Mouse (Mus musculus): ENCODE data around the gene Hepacam2.
A peak's percentile ranks its signal among the peaks of the same experiment; 100 is the strongest.
"Not testable (repeated sequence)": the region's sequence is repeated elsewhere in the genome, so short reads cannot be mapped to it uniquely, and the experiment has no call there.

Gene Hepacam2

GRCm38 (mm10) chr6:3498162-3498848 lies at the start of gene Hepacam2, which contains the start of gene Vps50:
TSS of gene Hepacam2 (minus strand) at chr6:3498298.
TSS of gene Vps50 (plus strand) at chr6:3498382.
- DNase-seq, result peak; percentile 70 to 78

DNA sequence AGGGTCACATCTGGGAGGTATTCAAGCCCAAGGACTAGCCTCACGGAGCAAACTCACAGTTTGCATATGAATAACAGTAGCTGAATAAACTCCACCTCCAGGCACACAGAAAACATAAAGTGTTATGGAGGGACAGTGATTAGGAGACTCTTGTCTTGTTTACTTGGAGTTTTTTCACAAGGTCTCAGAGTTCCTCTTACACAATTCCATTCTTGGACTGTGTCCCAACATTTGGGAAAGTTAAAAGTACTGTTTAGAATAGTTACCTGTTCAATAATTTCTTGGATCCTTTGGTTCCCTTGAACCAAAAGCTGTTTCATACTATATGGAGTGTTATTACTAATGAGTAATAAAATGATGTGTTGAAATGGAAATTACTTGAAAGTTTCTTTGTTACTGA lies 46.9 kb upstream of the Hepacam2 start:
- no peak for DNase-seq

DNA sequence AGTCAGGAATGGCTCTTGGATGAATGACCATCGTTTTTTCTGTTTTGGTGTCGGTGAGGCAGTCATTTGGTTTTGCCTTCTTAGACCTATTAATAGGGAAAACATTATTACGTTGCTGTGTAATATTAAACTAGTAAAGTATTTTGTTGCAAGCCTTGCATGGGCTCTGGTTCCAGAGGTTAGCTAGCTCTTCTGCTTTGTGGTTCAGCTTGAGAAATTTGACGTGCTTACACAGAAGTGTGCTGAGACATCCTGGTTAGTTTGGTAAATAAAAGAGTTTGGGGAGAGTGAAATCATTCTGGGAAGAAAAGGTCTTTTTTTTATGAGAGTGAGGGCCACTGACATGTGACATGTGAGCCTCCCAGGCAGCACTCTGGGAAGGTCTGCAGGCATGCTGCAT lies 45.8 kb upstream of the Hepacam2 start:
- DNase-seq, result no peak

GRCm38 (mm10) chr6:3539470-3539869 lies 41.4 kb upstream of the Hepacam2 start:
- DNase-seq, result no peak

- DNase-seq, result no peak
These were observed 38.0 kb upstream of the Hepacam2 start for GRCm38 (mm10) chr6:3536048-3536447.

DNA sequence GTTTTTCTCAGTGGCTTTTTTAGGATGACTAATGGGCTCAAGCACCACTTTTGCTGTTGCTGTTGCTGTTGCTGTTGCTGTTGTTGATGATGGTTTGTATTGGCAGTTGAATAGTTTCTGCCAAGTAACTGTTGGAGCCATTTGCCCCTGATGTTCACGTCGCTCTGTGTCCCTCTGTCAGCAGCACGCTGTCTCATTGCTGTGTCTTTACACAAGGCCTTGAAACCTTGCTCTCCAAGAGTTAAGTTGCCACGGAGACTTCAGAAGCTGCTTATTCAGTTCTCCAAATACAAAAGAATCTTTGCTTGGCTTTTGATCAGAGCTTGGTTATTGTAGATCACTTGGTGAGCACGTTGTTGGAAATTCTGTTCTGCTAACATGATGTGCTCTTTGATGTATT lies 33.3 kb upstream of the Hepacam2 start:
- no peak for DNase-seq

- DNase-seq, result no peak
These were observed 30.1 kb upstream of the Hepacam2 start for GRCm38 (mm10) chr6:3528198-3528597.

DNA sequence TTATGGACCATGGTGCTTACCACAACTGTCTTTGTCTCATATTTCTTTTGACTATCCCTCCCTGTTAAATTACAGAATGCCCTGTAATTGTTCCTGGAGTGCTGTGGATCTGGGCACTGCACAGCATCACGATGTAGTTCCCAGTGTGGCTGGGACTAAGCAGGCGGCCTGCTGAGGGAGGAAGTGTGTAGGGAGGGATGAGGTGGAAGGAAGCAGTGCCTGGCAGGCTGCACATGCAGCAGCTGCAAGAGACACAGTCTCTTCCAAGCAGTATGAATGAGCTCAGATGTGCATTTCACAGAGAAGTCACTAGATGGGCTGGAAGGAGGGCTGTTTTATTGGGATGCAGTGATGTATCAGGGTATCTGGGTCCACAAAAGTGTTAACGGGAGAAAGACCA lies 14.5 kb upstream of the Hepacam2 start:
- DNase-seq, result no peak

DNA sequence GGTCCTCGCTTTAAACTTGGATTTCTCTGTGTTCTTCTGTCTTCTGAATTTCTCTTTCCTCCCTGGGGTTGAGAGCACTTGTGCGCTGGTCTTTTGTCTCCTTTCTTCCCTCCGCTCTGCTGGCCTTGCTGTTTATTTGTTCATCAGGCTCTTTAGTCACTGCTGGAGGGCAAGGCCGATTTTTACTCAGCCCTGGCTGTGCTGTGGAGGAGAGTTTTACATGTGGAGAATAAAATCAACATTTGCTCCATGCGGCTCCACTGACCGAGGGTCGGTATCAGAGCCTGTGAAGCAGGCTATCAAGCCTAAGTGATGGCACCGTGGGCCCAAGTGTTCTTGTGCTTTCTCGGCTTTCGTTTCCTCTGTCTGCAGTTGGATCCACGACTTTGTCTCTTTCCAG lies 13.5 kb upstream of the Hepacam2 start:
- DNase-seq, result no peak

- DNase-seq, result no peak
These were observed 13.0 kb upstream of the Hepacam2 start for GRCm38 (mm10) chr6:3511116-3511515.

DNA sequence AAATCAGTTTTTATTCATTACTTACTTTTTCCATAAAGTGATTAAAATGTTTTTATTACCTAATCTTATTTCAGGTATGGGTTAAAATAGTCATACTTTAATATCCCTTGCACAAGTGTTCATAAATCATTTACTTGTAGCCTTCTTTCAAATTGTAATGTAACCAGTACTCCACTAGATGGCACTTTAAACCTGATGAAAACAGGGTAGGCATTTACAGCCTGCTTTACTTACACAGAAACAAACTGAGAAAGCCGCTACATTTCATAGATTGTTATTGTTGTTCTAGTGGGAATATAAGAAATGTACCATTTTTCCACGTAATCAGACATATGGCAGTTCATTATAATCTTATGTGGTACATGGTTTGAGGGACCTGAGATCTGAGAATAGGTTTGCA lies 11.7 kb upstream of the Hepacam2 start:
- DNase-seq, result no peak

GRCm38 (mm10) chr6:3508151-3508550 lies 10.1 kb upstream of the Hepacam2 start:
- DNase-seq, result not testable (repeated sequence)

- no peak for DNase-seq
These were observed 9.0 kb upstream of the Hepacam2 start for GRCm38 (mm10) chr6:3507078-3507477.

DNA sequence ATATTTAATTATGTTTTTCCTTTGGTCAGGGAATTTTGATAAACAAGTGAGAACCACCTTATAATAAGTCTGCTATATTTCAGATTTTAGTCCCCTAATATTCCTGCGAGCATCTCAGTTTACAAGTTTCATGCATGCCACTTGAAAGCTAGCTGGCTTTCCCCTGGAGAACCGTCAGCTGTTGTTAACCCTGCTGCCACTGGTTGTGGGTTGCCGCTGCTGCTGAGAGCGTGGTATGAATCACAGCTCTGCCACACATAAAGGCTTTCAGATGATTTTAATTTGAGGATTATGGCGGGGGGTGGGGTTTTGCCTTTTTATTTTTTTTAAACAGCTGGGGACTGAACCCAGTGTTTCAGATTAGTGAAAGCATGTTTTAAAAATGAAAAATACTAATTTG lies 7.2 kb upstream of the Hepacam2 start:
- DNase-seq, result no peak

DNA sequence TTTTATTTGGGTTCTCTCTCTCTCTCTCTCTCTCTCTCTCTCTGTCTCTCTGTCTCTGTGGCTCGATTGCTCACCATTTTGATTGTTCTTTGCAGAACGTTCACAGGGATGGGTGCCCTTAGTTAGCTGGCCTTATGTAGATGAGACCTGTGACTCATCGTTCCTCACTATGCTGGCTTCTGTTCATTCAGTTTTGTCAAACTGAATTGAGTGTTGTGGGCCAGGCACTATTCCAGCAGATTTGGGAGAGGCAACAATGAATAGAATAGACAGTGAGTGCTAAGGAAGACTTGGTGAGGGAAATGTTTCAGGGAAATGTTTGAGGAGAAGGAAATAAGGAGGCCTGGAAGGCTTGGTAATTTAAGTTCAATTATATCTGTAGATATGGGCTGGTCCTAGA lies 2.2 kb upstream of the Hepacam2 start:
- no peak for DNase-seq

GRCm38 (mm10) chr6:3496210-3496609 lies 1.9 kb downstream of the Hepacam2 start:
- no peak for DNase-seq

GRCm38 (mm10) chr6:3494285-3494684 lies 3.8 kb downstream of the Hepacam2 start:
- DNase-seq, result no peak

- no peak for DNase-seq
These were observed 10.7 kb downstream of the Hepacam2 start for GRCm38 (mm10) chr6:3487355-3487754.

- no peak for DNase-seq
These were observed 13.0 kb downstream of the Hepacam2 start for GRCm38 (mm10) chr6:3485133-3485532.

DNA sequence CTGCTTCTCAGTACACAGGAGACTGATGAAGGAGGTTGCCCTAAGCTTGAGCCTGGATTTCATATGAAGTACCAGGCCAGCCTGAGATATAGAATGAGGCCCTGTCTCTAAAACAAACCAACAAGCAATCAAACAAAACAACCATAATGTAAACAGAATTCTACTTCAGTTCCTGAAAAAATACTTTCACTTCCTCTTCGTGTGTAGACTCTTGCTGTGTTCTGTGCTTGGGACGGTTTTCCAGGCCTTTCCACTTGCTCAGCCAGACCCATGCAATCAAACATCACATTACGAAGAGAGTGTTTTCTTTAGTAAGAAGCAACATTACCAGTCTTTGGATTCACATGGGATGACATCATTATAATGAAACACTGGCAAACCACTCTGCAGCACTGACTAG lies 16.4 kb downstream of the Hepacam2 start:
- DNase-seq, result no peak

DNA sequence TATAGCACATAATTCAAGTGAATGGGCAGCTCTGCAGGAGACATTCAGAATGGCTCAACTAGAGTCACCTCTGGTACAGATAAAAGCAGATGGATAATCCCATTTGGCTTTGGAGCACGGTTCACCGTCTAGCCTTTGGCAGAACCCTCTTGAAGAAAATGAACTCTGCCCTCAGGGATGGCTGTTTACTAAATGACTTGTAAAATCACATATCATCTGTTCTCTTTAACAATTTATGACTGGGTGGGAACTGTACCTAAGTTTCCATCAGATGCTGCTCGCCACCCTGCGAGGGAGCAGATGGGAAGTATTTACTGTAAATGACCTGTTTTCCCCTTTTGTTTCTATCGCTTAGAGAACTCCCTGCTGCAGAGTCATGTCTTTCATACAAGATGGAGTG lies 18.2 kb downstream of the Hepacam2 start:
- DNase-seq, result no peak

- DNase-seq, result no peak
These were observed 21.8 kb downstream of the Hepacam2 start for GRCm38 (mm10) chr6:3476299-3476698.

DNA sequence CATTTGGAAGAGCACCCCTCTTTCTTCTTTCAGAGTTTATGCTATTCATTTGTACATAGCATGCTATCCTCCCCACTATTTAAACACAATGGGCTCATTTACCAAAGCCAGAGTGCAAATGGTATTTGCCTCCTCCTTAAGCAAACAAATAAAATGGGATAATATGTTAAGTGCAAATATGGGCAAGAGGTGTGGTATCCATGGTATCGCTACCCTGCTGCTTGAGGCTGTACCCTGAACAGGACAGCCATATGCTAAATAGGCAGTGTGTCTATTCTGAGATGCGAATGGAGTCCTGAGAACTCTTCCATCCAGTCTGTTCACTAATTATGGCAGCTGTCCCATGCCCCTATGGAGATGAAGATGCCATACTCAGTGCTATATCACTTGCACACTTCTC lies 27.4 kb downstream of the Hepacam2 start:
- DNase-seq, result no peak

GRCm38 (mm10) chr6:3468627-3469026 lies 29.5 kb downstream of the Hepacam2 start:
- no peak for DNase-seq

GRCm38 (mm10) chr6:3463594-3463993 lies 34.5 kb downstream of the Hepacam2 start:
- no peak for DNase-seq
